Mouse (Mus musculus) gastrocnemius, postnatal 36 days (tissue): ENCODE data around the gene Erbb3. TPM values are rescaled to one million over a fixed set of nuclear protein-coding genes. Genes with fewer than 3 reads are reported as not detected.
A peak's percentile ranks its signal among the peaks of the same experiment; 100 is the strongest.
"Not testable (repeated sequence)": the region's sequence is repeated elsewhere in the genome, so short reads cannot be mapped to it uniquely, and the experiment has no call there.

ENCODE experiments used
- DNase-seq, 2 experiments: peaks; one replicate each; pipeline ENCODE4 v3.0.0; 2022
- intact Hi-C: fragments of 180-260 bp; cut with DNase I; formaldehyde crosslinking; loops from one replicate; pipeline ENCODE4 v1.15.1; 2025
- total RNA-seq, 2 experiments: library from RNA; stranded (reverse); gene quantifications; 2 replicates each; pipeline ENCODE4 v1.2.3; 2021

Gene Erbb3
- total RNA-seq, 2 experiments from 2014 or later, result 2.1 to 4.6 TPM

DNA sequence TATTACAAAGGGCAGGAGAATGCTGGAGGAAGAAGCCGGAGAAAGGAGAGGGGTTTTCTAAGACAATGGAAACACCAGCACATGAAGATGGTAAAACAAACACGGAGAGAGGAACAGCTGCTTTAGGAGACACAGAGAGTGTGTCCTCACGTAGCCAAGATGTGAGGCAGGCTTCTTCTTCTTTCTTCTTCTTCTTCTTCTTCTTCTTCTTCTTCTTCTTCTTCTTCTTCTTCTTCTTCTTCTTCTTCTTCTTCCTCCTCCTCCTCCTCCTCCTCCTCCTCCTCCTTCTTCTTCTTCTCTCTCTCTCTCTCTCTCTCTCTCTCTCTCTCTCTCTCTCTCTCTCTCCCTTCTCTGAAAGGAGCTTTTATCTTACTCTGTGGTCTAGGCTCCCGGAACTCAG lies 24.4 kb upstream of the Erbb3 start:
- not testable (repeated sequence) for DNase-seq
- intact Hi-C loops, result loop anchor here (5.0 kb wide), 1 partner anchor 47 kb away; the partner anchor contains the start of gene Pa2g4

DNA sequence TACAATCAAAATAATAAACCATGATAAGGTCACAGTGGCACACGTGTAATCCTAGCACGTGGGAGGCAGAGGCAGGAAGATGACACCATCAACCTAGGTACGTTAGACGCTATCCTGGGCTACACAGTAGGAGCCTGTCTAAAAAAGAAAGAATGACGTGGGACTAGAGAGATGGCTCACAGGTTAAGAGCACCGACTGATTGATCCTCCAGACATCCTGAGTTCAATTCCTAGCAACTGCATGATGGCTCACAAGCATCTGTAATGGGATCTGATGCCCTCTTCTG lies 23.6 kb upstream of the Erbb3 start:
- intact Hi-C loops, result loop anchor here (5.0 kb wide), 1 partner anchor 46 kb away; the partner anchor contains the start of gene Pa2g4
- DNase-seq, result no peak

DNA sequence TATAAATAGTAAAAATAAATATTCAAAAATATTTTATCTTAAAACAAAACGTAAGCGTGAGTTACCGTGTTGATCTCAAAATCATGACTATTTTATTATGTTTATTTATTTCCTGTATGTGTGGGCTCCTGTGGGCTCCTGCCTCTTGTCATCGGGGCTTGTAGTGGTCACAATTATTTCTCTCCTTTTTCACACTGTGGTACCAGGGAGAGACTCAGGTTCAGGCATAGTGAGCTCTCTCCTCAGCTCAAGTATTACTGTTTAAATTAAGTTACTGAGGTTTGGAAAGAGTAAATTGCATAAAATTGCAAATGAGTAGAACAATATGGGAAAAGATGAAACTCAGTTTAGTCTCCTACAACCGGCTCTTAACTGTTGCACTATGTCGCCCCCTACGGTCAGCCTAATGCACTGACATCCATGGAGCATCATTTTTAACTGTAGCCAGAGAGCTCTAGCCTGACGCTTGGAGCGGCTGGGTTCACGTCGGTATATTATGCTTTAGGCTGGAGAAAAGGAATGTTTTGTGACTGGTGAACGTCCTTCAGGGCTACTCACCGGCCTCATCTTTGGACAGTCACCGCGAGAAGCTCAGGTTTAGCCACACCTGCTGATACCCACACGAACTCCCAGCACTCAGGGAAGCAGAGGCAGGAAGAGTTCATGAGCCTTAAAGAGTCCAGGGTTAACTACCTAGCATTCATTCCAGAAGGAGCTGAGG lies 23.1 kb upstream of the Erbb3 start:
- intact Hi-C loops, result loop anchor here (5.0 kb wide), 1 partner anchor 45 kb away; the partner anchor contains the start of gene Pa2g4

DNA sequence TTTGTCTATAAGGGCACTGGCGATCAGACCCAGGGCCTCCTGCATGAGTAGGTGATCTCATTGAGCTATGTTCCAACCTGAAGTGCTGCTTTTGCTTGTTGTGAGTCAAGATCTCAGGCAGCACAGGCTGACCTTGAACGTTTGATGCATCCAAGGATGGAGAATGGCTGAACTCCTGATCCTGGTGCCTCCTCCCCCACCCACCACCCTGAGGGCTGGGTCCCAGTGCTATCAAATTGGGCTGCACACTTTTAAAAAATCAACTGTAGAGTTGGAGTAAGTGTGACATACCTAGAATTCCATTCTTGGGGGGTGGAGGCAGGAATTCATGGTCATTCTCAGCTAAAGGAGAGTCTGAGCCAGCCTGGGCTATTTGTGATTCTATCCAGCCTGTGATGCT lies 17.0 kb upstream of the Erbb3 start:
- no peak for DNase-seq
- intact Hi-C loops, result no loop called here

More for the DNA sequence above, 23.1 kb upstream of the Erbb3 start:
- DNase-seq, result peak; percentile 55 to 60

DNA sequence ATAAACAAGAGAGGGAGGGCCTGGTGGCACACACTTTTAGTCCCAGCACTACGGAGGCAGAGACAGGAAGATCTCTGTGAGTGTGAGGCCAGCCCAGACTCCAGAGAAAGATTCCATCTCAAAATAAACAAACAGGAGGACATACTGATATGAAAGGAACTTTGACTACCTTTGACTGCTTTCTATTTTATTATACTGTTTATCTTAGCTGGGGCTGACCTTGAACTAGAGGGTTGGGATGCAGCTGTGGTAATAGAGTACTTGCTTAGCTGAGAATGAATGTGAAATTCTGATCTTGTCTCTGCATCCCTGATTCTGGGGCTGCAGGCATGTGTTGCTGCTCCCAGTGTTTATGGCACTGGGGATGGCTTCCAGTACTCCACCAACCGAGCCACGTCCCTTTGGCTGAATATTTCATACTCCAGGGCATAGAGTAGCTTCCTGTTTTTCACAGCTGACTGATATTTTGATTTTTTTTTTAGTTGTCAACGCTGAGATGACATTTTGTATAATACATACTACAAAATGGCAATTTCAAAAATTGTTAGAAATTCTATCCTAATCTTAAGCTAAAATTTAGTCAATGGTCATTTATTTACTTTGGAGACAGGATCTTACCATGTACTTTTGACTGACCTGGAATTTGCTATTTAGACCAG lies 13.1 kb upstream of the Erbb3 start:
- no peak for DNase-seq
- intact Hi-C loops, result no loop called here

DNA sequence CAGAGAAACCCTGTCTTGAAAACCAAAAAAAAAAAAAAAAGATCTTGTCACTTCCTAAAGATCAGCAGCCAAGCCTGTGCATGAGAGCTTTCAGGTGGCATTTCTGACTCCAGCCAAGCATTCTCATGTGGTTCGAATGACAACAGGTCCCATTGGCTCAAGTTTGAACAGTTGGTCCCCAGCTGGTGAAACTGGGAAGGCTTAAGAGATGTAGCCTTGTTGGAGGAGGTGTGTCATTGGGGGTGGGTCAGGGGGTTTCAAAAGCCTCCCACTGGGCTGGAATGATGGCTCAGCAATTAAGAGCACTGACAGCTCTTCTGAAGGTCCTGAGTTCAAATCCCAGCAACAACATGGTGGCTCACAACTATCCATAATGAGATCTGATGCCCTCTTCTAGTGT lies 12.0 kb upstream of the Erbb3 start:
- intact Hi-C loops, result no loop called here
- no peak for DNase-seq

DNA sequence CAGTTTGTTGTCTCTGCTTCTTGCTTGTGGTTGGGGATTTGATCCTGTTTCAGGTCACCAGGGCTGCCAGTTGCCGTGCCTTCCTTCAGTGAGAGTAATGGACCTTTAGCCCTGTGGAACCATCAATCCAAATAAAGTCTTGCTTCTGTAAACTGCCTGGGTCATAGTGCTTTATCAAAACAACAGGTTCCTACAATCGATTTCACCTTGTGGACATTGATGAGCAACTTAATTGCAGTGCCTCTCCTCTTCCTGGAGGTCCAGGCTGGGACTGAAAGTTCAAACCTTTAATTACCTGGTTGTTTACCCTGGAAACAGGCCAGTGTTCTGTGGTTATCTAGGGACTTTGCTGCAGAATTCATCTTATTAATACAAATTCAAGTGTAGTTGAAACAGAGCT lies 9.0 kb upstream of the Erbb3 start:
- no peak for DNase-seq
- intact Hi-C loops, result no loop called here

DNA sequence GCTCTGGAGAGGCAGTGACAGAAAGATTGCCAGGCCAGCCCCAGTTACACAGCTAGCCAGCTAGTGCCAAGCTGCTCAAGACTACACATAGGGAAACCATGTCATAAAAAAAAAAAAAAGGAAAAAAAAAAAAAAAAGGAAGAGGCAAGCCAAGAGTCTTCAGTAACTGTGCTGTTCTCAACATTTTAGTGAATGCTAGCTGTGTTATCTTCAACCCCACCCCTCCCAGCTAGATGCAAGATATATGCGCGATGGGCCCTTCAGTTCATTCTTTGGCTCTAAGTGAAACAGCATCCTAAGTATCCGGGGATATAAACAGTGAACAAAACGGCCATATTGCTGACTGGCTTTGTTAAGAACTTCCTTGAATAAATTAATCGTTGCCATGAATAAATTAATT lies 3.3 kb upstream of the Erbb3 start:
- DNase-seq, result no peak
- intact Hi-C loops, result no loop called here

DNA sequence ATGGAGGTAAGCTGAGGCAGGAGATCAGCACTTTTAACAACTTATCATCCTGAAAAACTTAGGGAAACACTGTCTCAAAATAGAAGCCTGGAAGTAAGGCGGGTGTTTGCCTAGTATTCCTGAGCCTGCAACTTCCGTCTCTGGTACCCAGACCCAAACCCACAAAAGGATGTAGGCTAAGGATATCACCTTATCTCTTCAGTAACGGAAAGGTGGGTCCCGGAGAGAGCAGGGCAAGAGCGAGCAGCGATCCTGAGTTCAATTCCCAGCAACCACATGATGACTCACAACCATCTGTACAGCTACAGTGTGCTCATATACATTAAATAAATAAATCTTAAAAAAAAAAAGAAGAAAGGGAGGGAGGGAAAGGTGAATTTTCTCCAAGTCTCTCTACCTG lies 2.0 kb upstream of the Erbb3 start:
- intact Hi-C loops, result no loop called here
- no peak for DNase-seq

DNA sequence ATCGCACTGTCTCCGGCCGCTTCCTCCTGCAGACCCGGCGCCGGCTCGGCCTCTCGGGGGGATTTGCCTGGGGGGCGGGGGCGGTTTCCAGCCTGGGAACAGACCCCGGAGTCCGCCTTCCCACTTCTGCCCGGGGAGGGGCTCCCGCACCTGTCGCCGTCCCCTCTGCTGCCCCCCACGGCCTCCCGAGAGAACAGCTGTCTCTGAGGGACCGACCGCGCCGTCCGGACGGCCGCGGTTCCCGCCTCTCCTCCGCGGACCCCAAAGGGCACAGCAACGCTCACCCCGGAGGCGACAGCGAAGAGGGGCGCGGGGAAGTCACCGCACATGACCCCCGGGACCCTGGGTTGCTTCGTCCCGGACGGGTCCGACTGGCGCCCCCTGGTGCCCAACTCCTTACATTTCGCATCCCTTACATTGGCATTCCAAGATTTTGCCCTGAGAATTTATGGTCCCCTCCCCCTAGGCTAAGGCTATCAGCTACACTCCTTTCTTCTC lies 790 bp upstream of the Erbb3 start:
- DNase-seq, result peak; percentile 28 to 39
- intact Hi-C loops, result no loop called here

DNA sequence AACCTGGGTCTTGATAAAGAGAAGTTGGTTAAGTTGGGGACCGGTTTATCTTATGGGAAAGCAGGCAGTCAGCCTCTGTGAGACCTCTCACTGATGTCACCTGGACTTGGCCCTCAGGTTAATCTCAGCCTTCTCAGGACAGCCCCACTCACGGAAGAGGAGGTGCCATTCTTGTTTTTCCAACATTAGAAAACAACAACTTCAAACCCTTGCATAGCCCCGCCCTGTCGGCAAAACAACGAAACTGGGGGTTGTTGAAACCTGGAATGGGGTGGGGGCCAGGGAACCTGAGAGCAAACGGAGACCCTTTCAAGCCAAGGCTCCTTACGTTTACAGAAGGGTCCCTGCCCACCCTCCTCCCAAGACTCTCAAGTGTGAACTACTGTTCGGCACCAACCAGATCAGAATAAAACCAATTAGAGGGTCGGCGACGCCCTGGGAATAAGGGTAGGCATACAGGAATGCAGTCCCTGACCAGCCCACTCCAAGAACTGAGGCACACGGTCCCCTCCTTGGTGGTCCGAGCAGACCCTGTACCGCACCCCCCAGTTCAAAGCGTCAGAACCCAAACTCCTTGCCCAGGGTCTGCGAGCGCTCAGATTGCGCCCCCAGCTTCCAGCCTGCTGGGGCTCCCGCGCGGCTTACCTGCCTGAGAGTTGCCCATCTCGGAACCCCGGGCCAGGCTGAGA lies 533 bp downstream of the Erbb3 start:
- DNase-seq, result no peak
- intact Hi-C loops, result no loop called here

DNA sequence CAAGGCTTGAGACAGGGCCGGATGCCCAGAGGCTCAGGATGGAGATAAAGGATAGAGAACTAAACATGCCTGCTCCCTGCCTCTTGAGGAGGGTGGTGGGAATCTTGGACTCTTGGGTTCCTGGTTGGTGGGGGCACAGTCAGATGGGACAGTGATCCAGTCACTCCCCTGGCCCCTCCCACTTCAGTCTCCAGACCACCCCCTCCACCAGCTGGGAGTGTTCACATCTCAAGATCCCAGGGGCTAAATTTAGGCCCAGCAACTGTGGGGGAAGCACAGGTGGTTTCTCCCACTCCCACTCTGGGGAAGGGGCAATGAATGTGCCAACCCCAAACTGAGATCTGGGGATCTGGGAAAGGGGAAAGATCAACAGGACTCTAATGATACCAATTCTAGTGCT lies 1.3 kb downstream of the Erbb3 start:
- no peak for DNase-seq
- intact Hi-C loops, result no loop called here

DNA sequence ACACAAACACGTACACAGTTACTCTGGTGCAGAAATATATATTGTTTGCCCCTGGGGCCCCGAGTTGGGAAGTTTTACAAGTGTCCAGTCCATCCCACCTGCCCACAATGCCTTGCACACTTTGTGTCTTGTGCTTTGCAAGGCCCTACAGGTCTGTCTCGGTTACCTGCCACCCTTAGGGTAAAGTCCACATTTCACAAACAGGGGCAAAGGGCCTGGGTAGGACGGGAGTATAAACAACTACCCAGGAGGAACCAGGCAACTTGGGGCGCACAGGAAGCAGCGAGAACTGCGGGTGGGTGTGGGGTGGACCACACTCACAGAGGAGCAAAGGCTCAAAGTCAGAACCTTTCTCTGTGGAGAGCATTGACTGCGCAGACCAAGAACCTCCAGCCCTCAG lies 1.8 kb downstream of the Erbb3 start:
- no peak for DNase-seq
- intact Hi-C loops, result no loop called here

DNA sequence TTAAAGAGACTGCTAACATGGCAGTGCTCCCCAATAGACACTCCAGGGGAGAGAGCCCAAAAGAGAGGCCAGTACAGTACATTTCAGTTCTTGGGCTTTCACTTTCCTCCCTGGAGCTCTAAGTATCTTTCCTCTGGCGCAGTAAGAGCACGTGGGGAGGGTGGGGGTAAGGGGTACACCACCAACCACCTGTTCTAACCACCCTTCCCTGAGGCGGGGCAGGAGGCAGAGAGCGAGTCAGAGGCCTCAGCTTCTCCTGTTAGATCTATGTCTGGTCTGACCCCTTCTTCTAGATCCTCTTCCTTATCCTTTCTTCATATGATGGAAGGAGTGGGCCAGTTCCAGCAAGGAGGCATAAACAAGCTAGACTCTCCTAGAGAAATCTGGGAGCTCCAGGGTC lies 2.3 kb downstream of the Erbb3 start:
- intact Hi-C loops, result no loop called here

DNA sequence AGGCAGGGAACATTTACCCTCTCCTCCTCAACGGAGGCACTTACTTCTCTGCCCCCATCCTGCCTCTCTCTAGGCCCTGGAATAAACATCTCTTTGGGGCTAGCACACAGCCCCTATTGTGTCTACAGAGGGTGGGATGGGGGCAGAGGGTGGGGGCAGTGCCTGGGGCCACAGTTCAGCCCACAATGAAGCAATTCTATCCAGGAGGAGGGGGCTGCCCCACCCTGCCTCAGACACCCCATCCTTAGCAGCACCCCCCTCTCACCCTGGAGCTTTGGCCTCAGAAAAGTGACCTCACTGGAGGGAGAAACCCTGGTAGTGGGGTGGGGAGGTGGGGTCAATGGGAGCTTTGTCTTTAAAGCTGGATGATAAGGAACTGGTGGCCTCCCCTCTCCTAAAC lies 2.9 kb downstream of the Erbb3 start:
- DNase-seq, result no peak
- intact Hi-C loops, result no loop called here

More for the DNA sequence above, 2.3 kb downstream of the Erbb3 start:
- DNase-seq, result no peak

DNA sequence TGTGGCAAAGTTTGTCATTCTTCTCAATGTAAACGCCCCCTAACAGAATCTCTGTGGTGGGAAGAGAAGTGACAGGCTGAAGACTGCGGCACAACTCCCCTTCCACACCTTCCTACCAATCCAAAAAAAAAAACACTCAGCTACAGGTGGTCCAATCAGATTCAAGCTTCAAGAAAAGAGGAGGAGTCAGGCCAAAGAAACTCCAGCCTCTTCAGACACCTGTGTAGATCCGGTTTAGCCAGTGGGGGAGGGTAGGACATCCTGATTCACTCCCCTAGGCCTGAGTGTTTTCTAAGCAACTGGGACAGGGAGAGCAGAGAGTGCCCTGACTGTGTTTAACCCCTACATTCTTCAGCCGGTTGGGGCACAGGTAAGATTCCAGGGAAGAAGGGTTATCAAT lies 5.1 kb downstream of the Erbb3 start:
- intact Hi-C loops, result no loop called here
- no peak for DNase-seq

DNA sequence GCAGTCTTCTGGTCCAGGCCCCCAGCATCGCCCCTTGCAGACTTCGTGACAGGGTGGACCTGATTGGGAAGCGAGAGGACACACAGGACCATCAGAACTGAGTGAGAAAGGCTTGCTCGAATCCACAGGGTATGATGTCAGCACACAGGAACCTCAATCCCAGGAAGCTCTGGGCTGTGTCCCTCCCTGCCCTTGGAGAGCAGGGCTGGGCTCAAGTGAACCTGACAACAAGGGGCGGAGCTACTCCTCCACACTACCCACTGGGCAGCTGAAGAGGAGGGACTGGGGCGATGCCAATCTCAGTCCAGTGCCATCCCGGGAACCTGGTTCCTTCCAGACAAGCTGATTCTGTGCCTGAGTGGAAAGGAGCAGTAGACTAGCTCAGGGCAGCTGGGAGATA lies 5.8 kb downstream of the Erbb3 start:
- intact Hi-C loops, result no loop called here
- DNase-seq, result peak; percentile 33 to 39

DNA sequence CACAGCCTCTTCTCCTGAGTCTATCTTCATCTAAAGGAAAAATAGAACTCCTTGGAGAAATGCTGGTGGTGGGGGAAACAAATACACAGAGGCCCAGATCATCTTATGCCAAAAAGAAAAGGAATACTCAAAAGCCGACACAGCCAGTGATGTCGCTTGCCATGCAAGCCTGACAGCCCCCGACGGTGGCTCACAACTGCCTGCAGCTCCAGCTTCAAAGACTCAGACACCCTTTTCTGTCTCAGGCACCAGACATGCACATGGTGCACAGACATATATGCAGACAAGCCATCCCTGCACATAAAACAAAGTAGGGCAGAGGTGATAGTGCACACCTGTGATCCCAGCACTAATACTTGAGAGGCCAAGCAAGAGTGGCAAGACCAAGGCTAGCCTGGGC lies 9.7 kb downstream of the Erbb3 start:
- intact Hi-C loops, result no loop called here
- no peak for DNase-seq

DNA sequence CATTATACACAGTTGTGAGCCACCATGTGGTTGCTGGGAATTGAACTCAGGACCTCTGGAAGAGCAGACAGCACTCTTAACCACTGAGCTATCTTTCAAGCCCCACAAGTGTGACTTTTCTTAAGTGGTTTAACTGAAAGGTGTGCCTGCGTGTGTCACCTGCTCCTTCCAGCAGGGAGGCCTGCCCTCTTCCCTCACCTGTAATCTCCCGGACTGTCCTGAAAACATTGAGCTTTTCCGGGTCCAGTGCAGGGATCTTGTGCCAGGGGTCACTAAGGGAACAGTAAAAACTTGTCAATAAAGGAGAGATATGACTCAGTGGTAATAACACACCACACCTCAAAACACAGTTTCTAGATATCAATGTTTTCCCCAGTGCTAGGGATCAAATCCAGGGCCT lies 10.2 kb downstream of the Erbb3 start:
- intact Hi-C loops, result no loop called here
- DNase-seq, result no peak

DNA sequence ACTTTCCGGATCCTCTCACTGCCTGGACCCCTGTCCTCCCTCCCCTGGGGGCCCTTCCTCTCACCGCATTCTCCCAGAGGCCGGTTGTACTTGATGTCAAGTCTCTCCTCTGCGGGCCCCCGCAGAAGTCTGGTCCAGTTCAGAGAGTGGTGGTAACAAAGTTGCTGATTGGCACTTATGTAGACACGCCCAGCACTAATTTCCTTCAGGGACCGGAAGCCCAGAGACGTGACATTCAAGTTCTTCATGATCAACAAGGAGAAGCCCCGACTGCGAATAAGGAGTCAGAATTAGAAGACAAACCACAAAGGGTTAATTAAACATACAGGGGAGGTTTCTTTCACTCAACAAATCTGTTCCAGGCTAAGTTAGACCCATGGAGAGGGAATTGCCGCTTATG lies 11.1 kb downstream of the Erbb3 start:
- DNase-seq, result no peak
- intact Hi-C loops, result no loop called here

DNA sequence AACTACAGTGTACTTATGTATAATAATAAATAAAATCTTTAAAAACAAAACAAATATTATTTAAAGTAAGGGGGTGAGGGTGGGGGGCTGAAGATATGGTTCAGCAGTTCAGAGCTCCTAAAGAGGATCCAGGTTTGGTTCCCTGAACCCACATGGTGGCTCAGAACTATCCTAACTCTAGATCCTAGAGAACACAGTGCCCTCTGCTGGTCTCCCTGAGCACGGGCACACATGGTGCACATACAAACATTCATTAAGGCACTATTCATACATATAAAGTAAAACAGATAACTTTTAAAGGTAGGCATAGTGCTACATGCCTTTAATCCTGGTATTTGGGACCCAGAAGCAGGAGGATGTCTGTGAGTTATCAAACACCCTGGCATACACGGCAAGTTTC lies 14.4 kb downstream of the Erbb3 start:
- DNase-seq, result no peak
- intact Hi-C loops, result no loop called here
